Mouse (Mus musculus) neural tube, embryonic 14.5 days (tissue): Measurements from ENCODE around the gene 1700008O03Rik. TPM values are rescaled to one million over a fixed set of nuclear protein-coding genes. Genes with fewer than 3 reads are reported as not detected.
A peak's percentile ranks its signal among the peaks of the same experiment; 100 is the strongest.

Source experiments
- ATAC-seq: fragments of 200-750 bp; cut with Nextera tagmentation; 2 replicates; pipeline ENCODE4 v1.8.0; 2017; ENCODE audit warnings: low read depth, mild to moderate bottlenecking, moderate TSS enrichment, moderate library complexity
- H3K27ac ChIP-seq: fragments of 300-500 bp; sonication (generic); 2 replicates; pipeline ENCODE4 v1.5.1; 2014; ENCODE audit warnings: low read depth, mild to moderate bottlenecking, control low read depth, low read length, moderate library complexity, mixed read lengths
- H3K27me3 ChIP-seq: fragments of 300-500 bp; sonication (generic); 2 replicates; pipeline ENCODE4 v1.6.1; 2014; ENCODE audit warnings: low read length; ENCODE audit not compliant: control insufficient read depth, insufficient read depth
- H3K36me3 ChIP-seq: fragments of 300-500 bp; sonication (generic); 2 replicates; pipeline ENCODE4 v1.6.1; 2014; ENCODE audit warnings: low read length, mixed read lengths; ENCODE audit not compliant: control insufficient read depth, insufficient read depth
- H3K4me1 ChIP-seq: fragments of 300-500 bp; sonication (generic); 2 replicates; pipeline ENCODE4 v1.6.1; 2014; ENCODE audit warnings: low read length; ENCODE audit not compliant: control insufficient read depth, insufficient read depth
- H3K4me2 ChIP-seq: fragments of 300-500 bp; sonication (generic); 2 replicates; pipeline ENCODE4 v1.6.1; 2014; ENCODE audit warnings: mild to moderate bottlenecking, low read depth, low read length, control low read depth
- H3K4me3 ChIP-seq: fragments of 300-500 bp; sonication (generic); 2 replicates; pipeline ENCODE4 v1.5.1; 2014; ENCODE audit warnings: low read depth, low read length, control low read depth, mixed read lengths
- H3K9ac ChIP-seq: fragments of 300-500 bp; sonication (generic); replicated peaks from 2 replicates; pipeline ENCODE4 v1.6.1; 2014; ENCODE audit warnings: low read depth, mild to moderate bottlenecking, control low read depth, low read length, mixed read lengths
- H3K9me3 ChIP-seq: fragments of 300-500 bp; sonication (generic); 2 replicates; pipeline ENCODE4 v1.6.1; 2016; ENCODE audit warnings: low read length; ENCODE audit not compliant: control insufficient read depth
- WGBS: fragments of 180-500 bp; shearing (Covaris S2); extraction: QIAGEN DNeasy Blood & Tissue Kit; methylation state at CpG from one replicate; pipeline ENCODE4 v1.1.7; 2014; 5-methylcytosine and 5-hydroxymethylcytosine counted together
- polyA plus RNA-seq: library from polyadenylated mRNA; unstranded; fragments of >200 nt; fragmentation: Nextera tagmentation; extraction: Ambion mirVana; gene quantifications from 2 replicates; pipeline ENCODE4 v1.2.1, GENCODE M21; 2014

1700008O03Rik gene
- polyA plus RNA-seq, 1 experiment from 2014 or later, result 2.6 TPM

DNA sequence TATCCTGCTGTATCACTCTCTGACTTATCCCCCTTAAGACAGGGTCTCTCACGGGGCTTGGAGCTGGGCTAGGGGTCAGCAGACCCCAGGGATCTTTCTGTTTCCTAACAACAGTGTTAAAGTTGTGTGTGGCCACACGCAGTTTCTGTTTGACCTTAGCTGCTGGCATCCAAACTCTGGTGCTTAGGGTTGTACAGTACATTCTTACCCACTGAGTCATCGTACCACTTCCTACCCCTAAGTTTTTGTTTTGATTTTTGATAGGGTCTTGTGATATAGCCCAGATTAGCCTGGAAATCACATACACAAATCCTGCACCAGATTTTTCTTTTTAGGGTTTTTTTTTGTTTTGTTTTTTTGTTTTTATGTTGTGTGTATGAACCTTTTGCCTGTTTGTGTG lies 53.3 kb downstream of the 1700008O03Rik start:
- Histone ChIP-seq H3K36me3 (peaks cover 7% of the 10 kb centered on the region; the same call in 1 of the 2 replicates), H3K9me3 (no peaks in the 10 kb centered on the region), H3K9ac (no peak overlapping the region), H3K4me3 (no peak overlapping the region), H3K4me1 (peaks cover 1% of the 10 kb centered on the region; the same call in 1 of the 2 replicates), H3K27me3 (peaks cover 12% of the 10 kb centered on the region), H3K27ac (no peak overlapping the region), H3K4me2 (no peak overlapping the region)
- ATAC-seq, result no peak
- 62% methylated on average over 3 of the region's 3 CpGs for WGBS

DNA sequence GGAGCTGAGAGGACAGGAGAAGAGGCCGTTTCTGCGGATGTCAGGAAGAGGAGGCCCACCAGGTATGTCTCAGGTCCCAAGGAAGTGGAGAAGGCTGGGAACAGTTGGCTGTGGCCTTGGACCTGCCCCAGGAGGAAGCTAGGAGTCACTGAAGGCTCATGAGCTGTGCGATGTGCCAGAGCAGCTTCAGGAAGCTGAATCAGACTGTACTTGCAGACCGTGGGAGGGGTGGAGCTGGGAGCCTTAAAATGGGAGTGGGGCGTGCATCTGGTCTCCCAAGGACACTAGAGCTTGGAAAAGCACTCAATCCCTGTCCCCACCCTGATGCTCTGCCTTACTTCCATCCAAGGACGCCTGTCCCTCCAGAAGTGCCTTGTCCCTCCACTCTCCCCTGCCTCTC lies 59.0 kb downstream of the 1700008O03Rik start:
- no peak overlapping the region for H3K4me2 ChIP-seq
- H3K27ac ChIP-seq, result no peak overlapping the region
- H3K36me3 ChIP-seq, result peaks cover 15% of the 10 kb centered on the region
- no peaks in the 10 kb centered on the region for H3K4me1 ChIP-seq
- H3K27me3 ChIP-seq, result no peaks in the 10 kb centered on the region
- no peak overlapping the region for H3K4me3 ChIP-seq
- no peaks in the 10 kb centered on the region for H3K9me3 ChIP-seq
- no peak overlapping the region for H3K9ac ChIP-seq
- WGBS, result 49% methylated on average over 6 of the region's 6 CpGs
- ATAC-seq, result no peak

DNA sequence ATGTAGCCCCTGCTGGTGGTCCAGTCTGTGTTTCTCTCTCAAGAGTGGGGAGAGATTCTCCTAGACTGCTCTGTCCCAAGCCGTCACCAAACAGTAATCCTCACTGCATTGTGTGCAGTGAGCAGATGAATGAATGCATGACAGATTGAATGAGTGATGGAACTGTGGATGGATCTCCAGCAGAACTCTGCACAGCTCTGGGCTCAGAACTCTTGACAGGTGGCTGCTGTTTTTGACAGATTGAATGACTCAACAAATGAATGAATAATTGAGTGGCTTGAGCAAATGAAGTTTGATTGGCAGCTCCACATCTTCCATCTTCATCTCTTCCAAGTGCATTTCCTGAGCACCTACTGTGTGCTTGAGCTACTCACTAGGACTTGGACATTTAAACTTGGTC lies 63.3 kb downstream of the 1700008O03Rik start:
- H3K4me1 ChIP-seq, result no peaks in the 10 kb centered on the region
- no peak overlapping the region for H3K4me3 ChIP-seq
- no peak overlapping the region for H3K4me2 ChIP-seq
- H3K9ac ChIP-seq, result no peak overlapping the region
- no peak overlapping the region for H3K27ac ChIP-seq
- H3K36me3 ChIP-seq, result peaks cover 20% of the 10 kb centered on the region
- no peak for ATAC-seq
- H3K27me3 ChIP-seq, result no peaks in the 10 kb centered on the region
- 94% methylated on average over 1 of the region's 1 CpGs for whole genome bisulfite sequencing
- no peaks in the 10 kb centered on the region for H3K9me3 ChIP-seq

DNA sequence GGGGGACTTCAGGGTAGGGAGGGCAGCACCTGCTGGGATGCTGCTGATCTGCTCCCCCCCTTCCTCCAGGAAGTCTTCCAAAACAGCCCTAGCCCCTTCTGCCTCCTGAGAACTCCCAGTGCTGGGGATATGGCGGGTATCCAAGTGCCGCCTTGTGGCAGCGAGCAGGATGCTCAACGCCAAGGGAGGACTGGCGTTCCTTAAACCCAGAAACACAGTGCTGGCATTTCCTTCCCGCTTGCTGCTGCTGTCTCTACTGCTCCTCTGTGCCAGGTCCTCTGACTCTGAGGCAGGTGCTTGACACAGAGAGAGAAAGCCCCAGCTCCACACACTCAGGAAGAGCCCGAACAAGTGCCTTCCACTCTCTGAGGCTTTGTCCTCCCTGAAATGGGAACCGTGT lies 64.7 kb downstream of the 1700008O03Rik start:
- Histone ChIP-seq H3K4me3 (no peak overlapping the region), H3K4me2 (no peak overlapping the region), H3K9me3 (no peaks in the 10 kb centered on the region), H3K36me3 (peaks cover 23% of the 10 kb centered on the region), H3K9ac (no peak overlapping the region), H3K27ac (no peak overlapping the region), H3K27me3 (no peaks in the 10 kb centered on the region), H3K4me1 (no peaks in the 10 kb centered on the region)
- WGBS, result 52% methylated on average over 8 of the region's 8 CpGs
- ATAC-seq, result no peak

DNA sequence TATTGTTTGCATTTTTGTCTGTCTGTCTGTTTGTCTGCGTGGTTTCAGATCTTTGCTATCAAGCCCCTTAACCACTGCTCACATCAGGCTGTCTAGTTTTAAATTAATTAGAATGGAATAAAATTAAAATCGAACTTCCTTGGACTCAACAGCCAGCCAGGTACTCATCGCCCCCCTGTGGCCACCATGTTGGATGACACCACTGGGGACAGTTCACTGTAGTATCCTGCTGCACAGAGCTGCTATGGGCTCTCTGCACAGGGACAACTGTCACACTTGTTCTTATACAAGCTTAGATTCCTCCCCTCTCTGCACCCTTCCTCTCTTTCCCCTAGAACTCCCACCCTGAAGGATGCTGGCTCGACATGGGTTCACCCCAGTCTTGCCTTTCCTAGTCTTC lies 67.7 kb downstream of the 1700008O03Rik start:
- no peak overlapping the region for H3K4me3 ChIP-seq
- no peaks in the 10 kb centered on the region for H3K27me3 ChIP-seq
- 29% methylated on average over 4 of the region's 4 CpGs for WGBS
- no peaks in the 10 kb centered on the region for H3K4me1 ChIP-seq
- H3K4me2 ChIP-seq, result no peak overlapping the region
- H3K36me3 ChIP-seq, result peaks cover 25% of the 10 kb centered on the region
- no peak for ATAC-seq
- H3K9me3 ChIP-seq, result no peaks in the 10 kb centered on the region
- no peak overlapping the region for H3K27ac ChIP-seq
- H3K9ac ChIP-seq, result no peak overlapping the region

DNA sequence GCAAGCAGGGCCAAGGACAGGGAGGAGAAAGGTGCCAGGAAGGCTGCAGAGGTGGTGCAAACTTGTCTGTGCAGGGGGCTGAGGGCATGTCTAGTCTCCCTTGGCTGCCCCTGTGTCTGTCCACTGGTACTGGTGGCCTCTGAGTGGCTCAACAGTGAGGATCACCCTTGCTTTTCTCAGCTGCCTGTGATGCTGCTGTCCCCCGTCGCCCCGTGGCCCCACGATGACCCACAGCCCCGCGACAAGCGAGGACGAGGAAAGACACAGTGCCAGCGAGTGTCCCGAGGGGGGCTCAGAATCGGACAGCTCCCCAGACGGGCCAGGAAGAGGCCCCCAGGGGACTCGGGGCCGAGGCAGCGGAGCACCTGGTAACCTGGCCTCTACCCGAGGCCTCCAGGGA lies 73.1 kb downstream of the 1700008O03Rik start:
- no peak for ATAC-seq
- H3K9me3 ChIP-seq, result no peaks in the 10 kb centered on the region
- H3K4me3 ChIP-seq, result no peak overlapping the region
- WGBS, result 58% methylated on average over 16 of the region's 16 CpGs
- H3K27ac ChIP-seq, result no peak overlapping the region
- no peak overlapping the region for H3K9ac ChIP-seq
- peaks cover 9% of the 10 kb centered on the region; the same call in 1 of the 2 replicates for H3K36me3 ChIP-seq
- peaks cover 11% of the 10 kb centered on the region for H3K4me1 ChIP-seq
- no peaks in the 10 kb centered on the region for H3K27me3 ChIP-seq
- H3K4me2 ChIP-seq, result no peak overlapping the region

DNA sequence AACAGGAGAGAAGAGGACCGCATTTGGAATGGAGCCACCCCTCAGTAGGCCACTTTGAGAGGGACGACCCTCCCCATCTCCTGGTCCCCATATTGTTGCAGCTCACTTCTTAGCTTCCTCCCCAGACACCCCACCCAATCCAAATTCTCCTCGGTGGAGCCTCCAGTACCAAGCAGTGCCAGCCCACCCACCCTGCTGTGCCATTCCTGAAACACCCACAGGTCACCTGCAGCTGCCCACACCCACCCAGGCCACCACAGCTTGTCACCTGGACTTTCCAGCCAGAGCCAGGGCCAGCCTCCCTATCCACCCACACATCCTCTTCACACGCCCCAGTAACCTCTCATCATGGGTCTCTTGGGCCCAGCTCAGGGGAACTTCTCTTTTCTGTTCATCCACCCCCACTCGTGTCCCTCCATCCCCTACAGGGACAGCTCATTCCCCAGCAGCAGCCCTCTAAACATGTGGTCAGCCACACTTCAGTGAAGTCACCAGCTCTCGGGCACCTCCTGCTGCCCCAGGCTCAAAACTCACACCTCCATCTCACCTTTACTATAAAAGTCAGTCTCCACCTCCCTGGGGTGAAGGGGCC lies 73.8 kb downstream of the 1700008O03Rik start:
- peak overlapping the region; percentile 61 for H3K4me3 ChIP-seq
- peaks cover 8% of the 10 kb centered on the region; the same call in 1 of the 2 replicates for H3K36me3 ChIP-seq
- H3K4me2 ChIP-seq, result peak overlapping the region; percentile 60
- ATAC-seq, result peak; percentile 0; the same call in 1 of the 2 replicates
- H3K9ac ChIP-seq, result peak overlapping the region; percentile 75
- 9% methylated on average over 6 of the region's 6 CpGs for WGBS
- H3K9me3 ChIP-seq, result no peaks in the 10 kb centered on the region
- no peaks in the 10 kb centered on the region for H3K27me3 ChIP-seq
- peaks cover 11% of the 10 kb centered on the region for H3K4me1 ChIP-seq
- no peak overlapping the region for H3K27ac ChIP-seq

DNA sequence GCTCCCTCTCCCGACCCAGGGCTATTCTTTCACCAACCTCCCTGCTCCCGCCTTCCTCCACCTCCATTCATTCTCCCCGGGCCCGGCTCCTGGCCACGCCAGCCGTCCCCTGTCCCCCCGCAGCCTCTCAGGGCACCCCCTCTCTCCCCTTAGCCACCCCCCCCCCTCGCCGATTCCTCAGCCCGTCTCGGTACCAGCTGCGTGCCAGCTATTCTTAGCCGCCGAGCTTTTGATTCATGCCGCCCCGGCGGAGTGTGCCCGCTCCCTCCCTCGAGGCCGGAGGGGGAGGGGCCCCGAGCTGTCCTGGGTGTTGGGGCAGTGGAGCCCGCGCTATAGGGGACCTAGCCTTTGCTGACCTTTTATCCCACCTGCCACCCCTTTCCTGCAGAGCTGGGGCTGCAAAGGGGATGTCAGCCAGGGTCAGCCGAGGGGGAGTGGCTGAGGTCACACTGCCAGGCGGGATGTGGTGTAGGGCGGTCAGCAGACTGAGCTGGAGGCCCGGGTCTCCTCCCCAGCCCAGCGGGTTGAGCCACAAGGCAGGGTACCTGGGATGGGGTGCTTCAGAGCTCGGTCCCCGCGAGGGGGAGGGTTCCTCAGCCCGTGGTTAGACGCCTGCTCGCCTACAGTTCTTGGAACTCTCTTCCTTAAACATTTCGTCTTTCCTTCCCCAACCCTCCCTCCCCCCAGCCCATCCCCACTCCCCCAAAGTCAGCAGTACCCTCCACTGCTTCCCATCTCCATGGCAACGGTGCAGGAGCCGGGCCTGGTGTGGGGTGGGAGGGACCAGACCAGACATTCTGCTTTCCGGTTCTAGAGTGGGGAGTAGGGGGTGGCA lies 74.5 kb downstream of the 1700008O03Rik start:
- Histone ChIP-seq H3K9ac (peak overlapping the region; percentile 75), H3K36me3 (peaks cover 6% of the 10 kb centered on the region; the same call in 1 of the 2 replicates), H3K27ac (peak overlapping the region; percentile 69), H3K9me3 (no peaks in the 10 kb centered on the region), H3K4me3 (peak overlapping the region; percentile 61), H3K4me1 (peaks cover 11% of the 10 kb centered on the region), H3K4me2 (peak overlapping the region; percentile 60), H3K27me3 (no peaks in the 10 kb centered on the region)
- peak; percentile 32 for ATAC-seq
- WGBS, result 1% methylated on average over 35 of the region's 38 CpGs

DNA sequence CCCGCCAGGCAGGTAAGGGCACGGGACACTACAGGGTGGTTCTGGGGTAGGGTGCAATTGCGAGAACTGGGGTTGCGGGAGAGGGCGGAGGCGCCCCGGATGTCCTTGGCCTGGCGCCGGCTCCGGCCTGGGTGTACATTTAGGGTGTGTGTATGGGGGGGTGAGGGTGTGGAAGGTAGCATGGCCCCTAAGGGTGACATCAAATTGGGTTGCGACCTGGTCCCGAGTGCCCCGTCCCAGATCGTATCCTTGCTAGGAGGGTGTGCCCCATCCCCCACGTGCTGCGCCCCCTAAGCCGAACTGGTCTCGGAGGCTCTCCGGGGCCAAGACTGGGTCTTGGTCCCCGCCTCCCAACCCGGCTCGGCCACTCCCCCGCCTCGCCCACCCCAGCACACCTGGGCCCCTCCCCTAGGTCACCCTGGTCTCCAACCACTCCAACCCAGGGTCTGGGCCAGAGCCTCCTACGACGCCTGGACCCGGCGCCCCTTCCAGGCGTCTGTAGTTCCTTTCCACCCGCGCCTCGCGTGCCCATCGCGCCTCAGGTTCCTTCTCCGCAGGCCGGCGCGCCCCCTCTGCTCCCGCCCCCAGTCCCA lies 75.2 kb downstream of the 1700008O03Rik start:
- WGBS, result under 1% methylated on average over 33 of the region's 40 CpGs
- H3K4me1 ChIP-seq, result peaks cover 12% of the 10 kb centered on the region
- peak overlapping the region; percentile 60 for H3K4me2 ChIP-seq
- H3K9me3 ChIP-seq, result no peaks in the 10 kb centered on the region
- H3K9ac ChIP-seq, result peak overlapping the region; percentile 75
- peaks cover 6% of the 10 kb centered on the region; the same call in 1 of the 2 replicates for H3K36me3 ChIP-seq
- no peaks in the 10 kb centered on the region for H3K27me3 ChIP-seq
- peak overlapping the region; percentile 61 for H3K4me3 ChIP-seq
- ATAC-seq, result peak; percentile 12
- H3K27ac ChIP-seq, result peak overlapping the region; percentile 69
